Mouse (Mus musculus): ENCODE results near the gene Lrmda. TPM values are rescaled to one million over a fixed set of nuclear protein-coding genes. Genes with fewer than 3 reads are reported as not detected.

Lrmda gene
- polyA plus RNA-seq, 1 experiment from 2014 or later: 0.60 TPM

- Histone ChIP-seq H3K9me3 (no peaks in the 10 kb centered on the region), H3K9ac (no peak overlapping the region), H3K36me3 (no peaks in the 10 kb centered on the region), H3K4me1 (no peaks in the 10 kb centered on the region), H3K4me2 (no peak overlapping the region), H3K27me3 (replicated peaks) (no peaks in the 10 kb centered on the region), H3K27ac (replicated peaks) (no peak overlapping the region), H3K4me3 (no peak overlapping the region)
- no peak for ATAC-seq (ENCODE audit: extremely low read depth, insufficient number of reproducible peaks, low FRiP score, low TSS enrichment)
- WGBS: 46% methylated on average over 10 of the region's 10 CpGs
Measured at GRCm38 (mm10) chr14:22494866-22495265, 475.4 kb downstream of the Lrmda start.

- WGBS: 57% methylated on average over 8 of the region's 8 CpGs
- Histone ChIP-seq H3K36me3 (no peaks in the 10 kb centered on the region), H3K9me3 (no peaks in the 10 kb centered on the region)
Measured at GRCm38 (mm10) chr14:22495286-22495685, 475.8 kb downstream of the Lrmda start.

GRCm38 (mm10) chr14:22497636-22498131 lies 478.2 kb downstream of the Lrmda start:
- H3K4me3 ChIP-seq: no peak overlapping the region
- 68% methylated on average over 4 of the region's 4 CpGs for WGBS
- no peaks in the 10 kb centered on the region for H3K27me3 ChIP-seq (replicated peaks)
- no peaks in the 10 kb centered on the region for H3K9me3 ChIP-seq
- no peak overlapping the region for H3K9ac ChIP-seq
- no peak overlapping the region for H3K27ac ChIP-seq (replicated peaks)
- no peaks in the 10 kb centered on the region for H3K4me1 ChIP-seq
- ATAC-seq (ENCODE audit: extremely low read depth, insufficient number of reproducible peaks, low FRiP score, low TSS enrichment): no peak
- no peak overlapping the region for H3K4me2 ChIP-seq
- H3K36me3 ChIP-seq: no peaks in the 10 kb centered on the region

More at GRCm38 (mm10) chr14:22495286-22495685, 475.8 kb downstream of the Lrmda start:
- H3K4me3 ChIP-seq: no peak overlapping the region
- H3K4me1 ChIP-seq: no peaks in the 10 kb centered on the region
- H3K27me3 ChIP-seq (replicated peaks): no peaks in the 10 kb centered on the region
- no peak overlapping the region for H3K4me2 ChIP-seq
- no peak overlapping the region for H3K9ac ChIP-seq
- ATAC-seq (ENCODE audit: extremely low read depth, insufficient number of reproducible peaks, low FRiP score, low TSS enrichment): no peak
- H3K27ac ChIP-seq (replicated peaks): no peak overlapping the region

GRCm38 (mm10) chr14:22509747-22510530 lies 490.4 kb downstream of the Lrmda start:
- Histone ChIP-seq H3K9ac (no peak overlapping the region), H3K9me3 (no peaks in the 10 kb centered on the region), H3K4me1 (no peaks in the 10 kb centered on the region), H3K4me3 (no peak overlapping the region), H3K27me3 (replicated peaks) (no peaks in the 10 kb centered on the region), H3K36me3 (no peaks in the 10 kb centered on the region), H3K27ac (replicated peaks) (no peak overlapping the region), H3K4me2 (no peak overlapping the region)
- WGBS: 67% methylated on average over 6 of the region's 6 CpGs
- no peak for ATAC-seq (ENCODE audit: extremely low read depth, insufficient number of reproducible peaks, low FRiP score, low TSS enrichment)

- Histone ChIP-seq H3K36me3 (no peaks in the 10 kb centered on the region), H3K27me3 (replicated peaks) (no peaks in the 10 kb centered on the region), H3K9me3 (no peaks in the 10 kb centered on the region), H3K27ac (replicated peaks) (no peak overlapping the region), H3K4me1 (no peaks in the 10 kb centered on the region), H3K4me2 (no peak overlapping the region), H3K4me3 (no peak overlapping the region), H3K9ac (no peak overlapping the region)
- no peak for ATAC-seq (ENCODE audit: extremely low read depth, insufficient number of reproducible peaks, low FRiP score, low TSS enrichment)
Measured at GRCm38 (mm10) chr14:22510531-22510785, 490.9 kb downstream of the Lrmda start.

- Histone ChIP-seq H3K9ac (no peak overlapping the region), H3K4me3 (no peak overlapping the region), H3K36me3 (no peaks in the 10 kb centered on the region), H3K4me2 (no peak overlapping the region), H3K27ac (replicated peaks) (no peak overlapping the region), H3K9me3 (peaks cover 11% of the 10 kb centered on the region; the same call in 1 of the 2 replicates), H3K27me3 (replicated peaks) (no peaks in the 10 kb centered on the region), H3K4me1 (no peaks in the 10 kb centered on the region)
- WGBS: 57% methylated on average over 5 of the region's 5 CpGs
- no peak for ATAC-seq (ENCODE audit: extremely low read depth, insufficient number of reproducible peaks, low FRiP score, low TSS enrichment)
Measured at GRCm38 (mm10) chr14:22514362-22515084, 495.0 kb downstream of the Lrmda start.

GRCm38 (mm10) chr14:22530706-22531105 lies 511.2 kb downstream of the Lrmda start:
- H3K9me3 ChIP-seq: no peaks in the 10 kb centered on the region
- no peak overlapping the region for H3K4me2 ChIP-seq
- ATAC-seq (ENCODE audit: extremely low read depth, insufficient number of reproducible peaks, low FRiP score, low TSS enrichment): no peak
- no peaks in the 10 kb centered on the region for H3K36me3 ChIP-seq
- no peak overlapping the region for H3K4me3 ChIP-seq
- H3K4me1 ChIP-seq: no peaks in the 10 kb centered on the region
- WGBS: 63% methylated on average over 3 of the region's 3 CpGs
- H3K27me3 ChIP-seq (replicated peaks): no peaks in the 10 kb centered on the region
- no peak overlapping the region for H3K27ac ChIP-seq (replicated peaks)
- no peak overlapping the region for H3K9ac ChIP-seq

GRCm38 (mm10) chr14:22533501-22533900 lies 514.0 kb downstream of the Lrmda start:
- Histone ChIP-seq H3K4me3 (no peak overlapping the region), H3K36me3 (no peaks in the 10 kb centered on the region), H3K9me3 (no peaks in the 10 kb centered on the region), H3K27me3 (replicated peaks) (no peaks in the 10 kb centered on the region), H3K4me2 (no peak overlapping the region), H3K9ac (no peak overlapping the region), H3K27ac (replicated peaks) (no peak overlapping the region), H3K4me1 (no peaks in the 10 kb centered on the region)
- ATAC-seq (ENCODE audit: extremely low read depth, insufficient number of reproducible peaks, low FRiP score, low TSS enrichment): no peak
- WGBS: 48% methylated on average over 3 of the region's 3 CpGs

GRCm38 (mm10) chr14:22545887-22546675 lies 526.6 kb downstream of the Lrmda start:
- no peak overlapping the region for H3K27ac ChIP-seq (replicated peaks)
- H3K4me1 ChIP-seq: no peaks in the 10 kb centered on the region
- 58% methylated on average over 8 of the region's 8 CpGs for WGBS
- H3K9ac ChIP-seq: no peak overlapping the region
- H3K27me3 ChIP-seq (replicated peaks): no peaks in the 10 kb centered on the region
- no peak for ATAC-seq (ENCODE audit: extremely low read depth, insufficient number of reproducible peaks, low FRiP score, low TSS enrichment)
- no peaks in the 10 kb centered on the region for H3K9me3 ChIP-seq
- no peak overlapping the region for H3K4me3 ChIP-seq
- no peak overlapping the region for H3K4me2 ChIP-seq
- H3K36me3 ChIP-seq: no peaks in the 10 kb centered on the region

GRCm38 (mm10) chr14:22546676-22546984 lies 527.1 kb downstream of the Lrmda start:
- H3K9ac ChIP-seq: no peak overlapping the region
- H3K27ac ChIP-seq (replicated peaks): no peak overlapping the region
- no peak overlapping the region for H3K4me2 ChIP-seq
- H3K4me1 ChIP-seq: no peaks in the 10 kb centered on the region
- no peaks in the 10 kb centered on the region for H3K36me3 ChIP-seq
- 62% methylated on average over 4 of the region's 4 CpGs for WGBS
- H3K9me3 ChIP-seq: no peaks in the 10 kb centered on the region
- H3K27me3 ChIP-seq (replicated peaks): no peaks in the 10 kb centered on the region
- H3K4me3 ChIP-seq: no peak overlapping the region
- ATAC-seq (ENCODE audit: extremely low read depth, insufficient number of reproducible peaks, low FRiP score, low TSS enrichment): no peak

- Histone ChIP-seq H3K9ac (no peak overlapping the region), H3K27me3 (replicated peaks) (no peaks in the 10 kb centered on the region), H3K27ac (replicated peaks) (no peak overlapping the region), H3K9me3 (no peaks in the 10 kb centered on the region), H3K36me3 (no peaks in the 10 kb centered on the region), H3K4me3 (no peak overlapping the region), H3K4me1 (no peaks in the 10 kb centered on the region), H3K4me2 (no peak overlapping the region)
- WGBS: 42% methylated on average over 2 of the region's 2 CpGs
- ATAC-seq (ENCODE audit: extremely low read depth, insufficient number of reproducible peaks, low FRiP score, low TSS enrichment): no peak
Measured at GRCm38 (mm10) chr14:22548286-22548685, 528.8 kb downstream of the Lrmda start.
